Mouse (Mus musculus) limb, embryonic 14.5 days (tissue): ENCODE data around the gene Ager. TPM values are rescaled to one million over a fixed set of nuclear protein-coding genes. Genes with fewer than 3 reads are reported as not detected.

ENCODE experiments used
- ATAC-seq: fragments of 200-750 bp; cut with Nextera tagmentation; 2 replicates; pipeline ENCODE4 v1.8.0; 2017; ENCODE audit warnings: low read depth, moderate number of reproducible peaks, moderate TSS enrichment; ENCODE audit not compliant: low FRiP score
- DNase-seq: peaks from one replicate; pipeline ENCODE4 v3.0.0-alpha.2; 2015; ENCODE audit warnings: low spot score
- H3K27ac ChIP-seq: fragments of 300-500 bp; sonication (generic); replicated peaks from 2 replicates; pipeline ENCODE4 v1.5.1; 2014; ENCODE audit warnings: low read depth, mild to moderate bottlenecking, low read length, moderate library complexity, mixed read lengths
- H3K27me3 ChIP-seq: fragments of 300-500 bp; sonication (generic); 2 replicates; pipeline ENCODE4 v1.6.1; 2014; ENCODE audit warnings: low read length, mixed read lengths; ENCODE audit not compliant: control insufficient read depth, insufficient read depth
- H3K36me3 ChIP-seq: fragments of 300-500 bp; sonication (generic); 2 replicates; pipeline ENCODE4 v1.6.1; 2014; ENCODE audit warnings: mild to moderate bottlenecking, low read length, moderate library complexity, mixed read lengths; ENCODE audit not compliant: control insufficient read depth, insufficient read depth
- H3K4me1 ChIP-seq: fragments of 300-500 bp; sonication (generic); 2 replicates; pipeline ENCODE4 v1.6.1; 2014; ENCODE audit warnings: antibody characterized with exemption, low read length, mixed read lengths; ENCODE audit not compliant: control insufficient read depth, insufficient read depth
- H3K4me2 ChIP-seq: fragments of 300-500 bp; sonication (generic); replicated peaks from 2 replicates; pipeline ENCODE4 v1.6.1; 2014; ENCODE audit warnings: low read depth, mild to moderate bottlenecking, low read length, moderate library complexity; ENCODE audit not compliant: severe bottlenecking
- H3K4me3 ChIP-seq: fragments of 300-500 bp; sonication (generic); replicated peaks from 2 replicates; pipeline ENCODE4 v1.5.1; 2014; ENCODE audit warnings: low read length
- H3K9ac ChIP-seq: fragments of 300-500 bp; sonication (generic); 2 replicates; pipeline ENCODE4 v1.6.1; 2014; ENCODE audit warnings: mild to moderate bottlenecking, low read depth, low read length, moderate library complexity; ENCODE audit not compliant: severe bottlenecking
- H3K9me3 ChIP-seq: fragments of 300-500 bp; sonication (generic); 2 replicates; pipeline ENCODE4 v1.6.1; 2016; ENCODE audit warnings: low read length; ENCODE audit not compliant: control insufficient read depth
- POLR2A ChIP-seq: fragments of 200-500 bp; IDR thresholded peaks from 2 replicates; pipeline ENCODE4 v1.8.0; 2012; ENCODE audit warnings: inconsistent platforms, mild to moderate bottlenecking, moderate library complexity, borderline replicate concordance; ENCODE audit not compliant: insufficient read depth, insufficient read length; ENCODE audit errors: extremely low read depth
- WGBS: fragments of 180-500 bp; shearing (Covaris S2); extraction: QIAGEN DNeasy Blood & Tissue Kit; methylation state at CpG from one replicate; pipeline ENCODE4 v1.1.7; 2014; 5-methylcytosine and 5-hydroxymethylcytosine counted together
- polyA plus RNA-seq, 2 experiments: library from polyadenylated mRNA; depleted of rRNA in 1 of 2; stranded (reverse) in 1 of 2; unstranded in 1 of 2; fragments of >200 nt; fragmentation: Nextera tagmentation in 1 of 2; extraction: Ambion mirVana in 1 of 2; gene quantifications; 2 replicates each; pipeline versions ENCODE4 v1.2.1 to v1.2.3; 2012 to 2014

Gene Ager
- polyA plus RNA-seq, 2 experiments: 2.1 to 12.2 TPM

GRCm38 (mm10) chr17:34613054-34613645, 15.5 kb downstream of the Ager start:
- Histone ChIP-seq H3K9me3 (no peaks in the 10 kb centered on the region), H3K27me3 (no peaks in the 10 kb centered on the region), H3K4me1 (0 out of 2 replicates have a peak, but pooled peaks cover 4% of the 10 kb centered on the region), H3K4me3 (no peak overlapping the region), H3K9ac (no peak overlapping the region), H3K27ac (no peak overlapping the region), H3K36me3 (peaks cover 77% of the 10 kb centered on the region), H3K4me2 (no peak overlapping the region)
- TF ChIP-seq POLR2A: no peak
- WGBS: 83% methylated on average over 11 of the region's 11 CpGs
- DNase-seq (no peak), ATAC-seq (no peak)

GRCm38 (mm10) chr17:34613830-34614229, 16.2 kb downstream of the Ager start:
- ATAC-seq (no peak), DNase-seq (no peak)
- no peak overlapping the region for H3K4me3 ChIP-seq
- no peak overlapping the region for H3K4me2 ChIP-seq
- peaks cover 74% of the 10 kb centered on the region for H3K36me3 ChIP-seq
- 94% methylated on average over 10 of the region's 10 CpGs for WGBS
- H3K9ac ChIP-seq: no peak overlapping the region
- H3K27ac ChIP-seq: no peak overlapping the region
- H3K9me3 ChIP-seq: no peaks in the 10 kb centered on the region
- no peak for TF ChIP-seq POLR2A
- 0 out of 2 replicates have a peak, but pooled peaks cover under 1% of the 10 kb centered on the region for H3K4me1 ChIP-seq
- no peaks in the 10 kb centered on the region for H3K27me3 ChIP-seq

GRCm38 (mm10) chr17:34615871-34616270, 18.2 kb downstream of the Ager start, which contains the start of gene Egfl8:
Gene Egfl8 (minus strand): TSS chr17:34615971.
- no peaks in the 10 kb centered on the region for H3K27me3 ChIP-seq
- no peak within 1 kb of the TSS for H3K4me3 ChIP-seq
- ATAC-seq: no peak
- no peak within 1 kb of the TSS for H3K9ac ChIP-seq
- peaks cover 79% of the 10 kb centered on the region for H3K36me3 ChIP-seq
- H3K9me3 ChIP-seq: no peaks in the 10 kb centered on the region
- H3K4me1 ChIP-seq: no peaks in the 10 kb centered on the region
- TF ChIP-seq POLR2A: no peak
- 84% methylated on average over 6 of the region's 6 CpGs for WGBS
- no peak within 1 kb of the TSS for H3K4me2 ChIP-seq
- DNase-seq: no peak
- no peak within 1 kb of the TSS for H3K27ac ChIP-seq

GRCm38 (mm10) chr17:34618999-34619398, 21.3 kb downstream of the Ager start:
- no peak overlapping the region for H3K9ac ChIP-seq
- no peak overlapping the region for H3K4me2 ChIP-seq
- ATAC-seq: no peak
- no peaks in the 10 kb centered on the region for H3K27me3 ChIP-seq
- no peak overlapping the region for H3K4me3 ChIP-seq
- no peak for TF ChIP-seq POLR2A
- no peak for DNase-seq
- no peaks in the 10 kb centered on the region for H3K4me1 ChIP-seq
- no peaks in the 10 kb centered on the region for H3K9me3 ChIP-seq
- peaks cover 77% of the 10 kb centered on the region for H3K36me3 ChIP-seq
- WGBS: 17% methylated on average over 6 of the region's 6 CpGs
- no peak overlapping the region for H3K27ac ChIP-seq

- no peak for DNase-seq
- ATAC-seq: no peak
- Histone ChIP-seq H3K9me3 (no peaks in the 10 kb centered on the region), H3K9ac (no peak overlapping the region), H3K4me2 (no peak overlapping the region), H3K4me1 (no peaks in the 10 kb centered on the region), H3K27ac (no peak overlapping the region), H3K4me3 (no peak overlapping the region), H3K27me3 (no peaks in the 10 kb centered on the region), H3K36me3 (peaks cover 70% of the 10 kb centered on the region)
- TF ChIP-seq POLR2A: no peak
- WGBS: 84% methylated on average over 8 of the region's 8 CpGs
Observed at GRCm38 (mm10) chr17:34621006-34621405, 23.3 kb downstream of the Ager start.
